Mouse (Mus musculus): ENCODE measurements at regions not wholly inside any gene's neighbourhood (a gene's known extent, or its start where the extent isn't known, plus 50 kb on each side); places are given as distances from the start of the nearest gene placed in this dataset.

DNA sequence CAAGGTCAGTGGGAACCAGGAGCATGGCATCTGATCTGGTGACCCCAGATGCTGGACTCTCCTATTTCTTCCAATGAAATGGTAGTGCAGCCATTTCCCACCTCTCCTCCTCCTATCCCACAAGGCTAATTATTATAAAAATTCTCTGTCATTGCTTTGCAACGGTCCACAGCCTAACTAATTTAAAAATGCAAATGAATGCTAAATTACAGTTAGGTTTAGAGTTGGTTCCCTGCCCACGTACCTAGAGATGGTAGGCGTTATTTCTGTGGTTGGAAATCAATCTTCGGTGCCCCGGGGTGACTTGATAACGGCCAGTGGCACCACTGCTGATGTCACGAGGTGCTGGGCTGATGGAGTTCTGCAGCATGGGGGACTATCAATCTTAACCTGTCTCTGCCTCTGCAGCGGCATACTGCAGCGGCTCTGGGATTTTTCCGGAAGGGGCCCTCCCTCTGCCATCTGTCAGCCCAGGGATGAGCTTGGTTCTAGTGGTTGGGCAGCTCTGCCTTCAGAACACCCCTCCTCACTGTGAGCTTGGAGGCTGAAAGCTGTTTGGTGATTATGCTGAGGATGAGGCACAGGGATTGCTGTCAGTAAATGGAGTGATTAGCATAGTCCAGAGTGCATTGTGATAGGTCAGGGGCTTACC, 66.5 kb downstream of the Nmur2 start:
- DNase-seq (ENCODE audit: low read depth, low spot score): no peak

- DNase-seq (ENCODE audit: low read depth, low spot score): no peak
Measured at GRCm38 (mm10) chr11:55966580-55966979, 74.2 kb downstream of the Nmur2 start.

DNA sequence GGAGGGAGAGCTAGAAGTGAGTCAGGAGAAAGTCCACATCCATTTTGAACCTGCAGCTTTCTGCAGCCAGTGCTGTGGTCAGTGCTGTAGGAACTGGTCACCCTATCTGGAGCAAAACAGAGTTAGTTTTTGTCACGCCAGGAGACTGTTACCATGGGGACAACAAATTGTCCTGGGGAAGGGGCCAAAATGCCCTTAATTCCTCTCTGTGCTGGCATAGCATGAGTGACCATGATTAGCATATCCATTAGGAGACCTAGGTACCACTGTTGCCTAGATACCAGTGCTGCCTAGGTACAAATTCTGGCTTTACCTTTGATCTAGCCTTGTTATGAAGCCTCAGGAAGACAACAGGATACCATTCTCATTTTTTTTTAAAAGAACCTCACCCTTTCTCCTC, 82.4 kb downstream of the Nmur2 start:
- no peak for DNase-seq (ENCODE audit: low read depth, low spot score)

GRCm38 (mm10) chr11:55957355-55957754, 83.5 kb downstream of the Nmur2 start:
- DNase-seq (ENCODE audit: low read depth, low spot score): peak; percentile 83

GRCm38 (mm10) chr11:55953696-55954095, 87.1 kb downstream of the Nmur2 start:
- peak; percentile 54 for DNase-seq (ENCODE audit: low read depth, low spot score)

DNA sequence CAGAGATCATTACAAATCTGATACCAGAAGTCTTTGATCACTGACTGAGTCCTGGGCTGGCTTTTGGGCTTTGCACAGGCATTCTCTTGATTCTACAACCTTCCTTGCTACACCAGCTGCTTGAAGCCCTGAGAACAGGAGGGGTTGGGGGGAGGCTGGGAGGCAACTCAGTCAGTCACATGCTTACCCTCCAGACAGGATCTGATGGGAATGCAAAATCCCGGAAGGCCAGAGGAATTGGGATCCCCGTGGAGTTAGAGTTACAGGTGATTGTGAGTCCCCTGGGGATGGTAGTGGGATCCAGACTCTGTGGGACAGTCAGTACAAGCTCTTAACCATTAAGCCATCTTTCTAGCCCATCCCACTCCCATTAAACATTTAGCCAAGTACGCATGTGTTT, 91.2 kb downstream of the Nmur2 start:
- peak; percentile 60 for DNase-seq (ENCODE audit: low read depth, low spot score)

- DNase-seq (ENCODE audit: low read depth, low spot score): peak; percentile 90
Measured at GRCm38 (mm10) chr11:55946629-55947240, 94.1 kb downstream of the Nmur2 start.

GRCm38 (mm10) chr11:55946028-55946427, 94.8 kb downstream of the Nmur2 start:
- DNase-seq (ENCODE audit: low read depth, low spot score): no peak

- DNase-seq (ENCODE audit: low read depth, low spot score): no peak
Measured at GRCm38 (mm10) chr11:55939983-55940382, 100.8 kb downstream of the Nmur2 start.

DNA sequence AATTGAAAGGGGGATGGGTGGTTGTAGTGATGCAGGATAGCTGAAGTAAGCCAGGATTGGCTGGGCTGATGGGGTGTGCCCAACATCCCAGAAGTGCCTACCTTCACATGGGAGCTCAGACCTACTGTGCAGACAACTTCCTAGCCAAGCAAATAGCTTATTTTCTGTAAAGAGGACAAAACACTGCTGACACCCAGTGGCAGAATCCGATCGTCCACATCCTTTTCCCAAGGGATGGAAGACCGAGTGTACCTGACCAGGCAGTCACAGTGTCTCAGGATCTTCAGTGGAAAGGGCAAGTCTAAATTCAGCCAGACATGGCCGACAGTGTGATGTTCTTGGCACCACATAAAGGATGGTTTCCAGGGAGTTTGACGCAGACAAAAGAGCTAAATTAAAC, 114.4 kb downstream of the Nmur2 start:
- DNase-seq (ENCODE audit: low read depth, low spot score): no peak

GRCm38 (mm10) chr11:55919066-55919465, 121.7 kb downstream of the Nmur2 start:
- DNase-seq (ENCODE audit: low read depth, low spot score): no peak

GRCm38 (mm10) chr11:55918411-55918810, 122.4 kb downstream of the Nmur2 start:
- DNase-seq (ENCODE audit: low read depth, low spot score): no peak

DNA sequence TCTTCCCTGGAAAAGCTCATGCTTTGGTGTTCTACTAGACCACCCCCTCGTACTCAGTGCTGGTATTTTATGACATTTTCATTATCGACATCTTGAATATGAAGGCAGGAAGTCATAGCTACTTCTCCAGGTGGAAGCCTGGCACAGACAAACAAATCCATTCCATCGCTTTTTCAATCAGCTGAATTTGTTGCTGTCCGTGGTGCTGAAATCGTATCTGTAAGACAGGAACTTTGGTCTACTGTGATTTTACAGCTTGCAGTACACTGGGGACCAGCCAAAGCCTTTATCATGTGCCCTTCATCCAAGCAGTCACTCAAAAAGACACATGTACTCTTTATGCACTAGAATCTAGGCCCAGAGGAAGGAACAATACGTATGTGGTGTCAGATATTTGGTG, 143.3 kb downstream of the Nmur2 start:
- peak; percentile 67 for DNase-seq (ENCODE audit: low read depth, low spot score)

DNA sequence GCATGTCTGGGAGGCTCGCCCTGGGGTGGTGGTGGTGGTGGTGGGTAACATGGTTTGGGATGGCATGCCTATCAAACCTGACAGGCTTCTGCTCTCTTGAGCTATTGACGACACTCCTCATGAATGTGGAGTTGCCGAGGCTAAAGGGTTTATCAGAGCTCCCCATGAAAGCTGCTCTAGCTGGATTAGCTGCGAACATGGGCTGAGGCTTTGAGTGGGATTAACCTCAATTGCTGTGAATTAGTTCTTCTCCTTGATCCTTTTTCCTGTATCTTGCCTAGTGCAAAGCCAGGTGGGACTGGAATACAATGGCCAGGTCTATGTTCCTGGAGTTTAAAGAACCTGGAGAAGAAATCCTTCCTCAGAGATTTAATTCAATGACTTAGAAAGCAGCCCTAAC, 150.6 kb downstream of the Nmur2 start:
- DNase-seq (ENCODE audit: low read depth, low spot score): no peak

GRCm38 (mm10) chr11:55878631-55879030, 162.2 kb downstream of the Nmur2 start:
- no peak for DNase-seq (ENCODE audit: low read depth, low spot score)

GRCm38 (mm10) chr11:55867141-55867540, 173.7 kb downstream of the Nmur2 start:
- DNase-seq (ENCODE audit: low read depth, low spot score): no peak

GRCm38 (mm10) chr11:55859230-55859629, 181.6 kb downstream of the Nmur2 start:
- no peak for DNase-seq (ENCODE audit: low read depth, low spot score)

DNA sequence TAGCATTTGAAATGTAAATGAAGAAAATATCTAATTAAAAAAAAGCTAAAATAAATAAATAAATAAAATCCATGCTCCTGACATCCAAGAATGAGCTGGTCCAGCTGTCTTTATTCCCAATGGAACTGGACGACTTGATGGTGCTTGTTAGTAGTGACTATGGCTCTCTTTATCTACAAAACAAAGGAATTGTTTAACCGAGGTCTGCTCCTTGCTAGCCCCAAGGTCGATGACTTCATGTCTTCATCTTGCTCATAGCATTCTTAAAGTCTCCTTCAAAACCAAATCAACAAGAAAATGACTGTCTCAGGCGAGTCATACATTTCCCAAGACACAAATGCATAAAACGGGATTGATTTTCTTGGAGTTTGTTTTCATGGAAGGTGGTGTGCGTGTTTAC, 212.5 kb upstream of the Glra1 start:
- DNase-seq (ENCODE audit: low read depth, low spot score): peak; percentile 70

DNA sequence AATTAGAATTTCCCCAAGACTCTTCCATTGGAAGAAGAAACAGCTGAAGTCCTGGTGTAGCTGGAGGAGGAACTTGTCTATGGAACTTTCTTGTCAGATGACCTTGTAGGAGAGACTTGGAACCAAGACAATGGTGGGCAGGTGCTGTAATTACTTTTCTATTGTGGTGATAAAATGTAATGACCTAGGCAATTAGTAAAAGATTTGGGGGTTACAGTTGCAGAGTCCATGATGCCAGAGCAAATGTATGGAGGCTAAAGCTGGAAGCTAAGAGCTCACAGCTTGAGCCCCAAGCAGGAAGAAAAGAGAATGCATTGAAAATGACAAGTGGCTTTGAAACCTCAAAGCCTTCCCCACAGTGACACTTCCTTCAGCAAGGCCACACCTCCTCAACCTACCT, 208.6 kb upstream of the Glra1 start:
- peak; percentile 77 for DNase-seq (ENCODE audit: low read depth, low spot score)

GRCm38 (mm10) chr11:55810685-55811084, 202.7 kb upstream of the Glra1 start:
- peak; percentile 58 for DNase-seq (ENCODE audit: low read depth, low spot score)

DNA sequence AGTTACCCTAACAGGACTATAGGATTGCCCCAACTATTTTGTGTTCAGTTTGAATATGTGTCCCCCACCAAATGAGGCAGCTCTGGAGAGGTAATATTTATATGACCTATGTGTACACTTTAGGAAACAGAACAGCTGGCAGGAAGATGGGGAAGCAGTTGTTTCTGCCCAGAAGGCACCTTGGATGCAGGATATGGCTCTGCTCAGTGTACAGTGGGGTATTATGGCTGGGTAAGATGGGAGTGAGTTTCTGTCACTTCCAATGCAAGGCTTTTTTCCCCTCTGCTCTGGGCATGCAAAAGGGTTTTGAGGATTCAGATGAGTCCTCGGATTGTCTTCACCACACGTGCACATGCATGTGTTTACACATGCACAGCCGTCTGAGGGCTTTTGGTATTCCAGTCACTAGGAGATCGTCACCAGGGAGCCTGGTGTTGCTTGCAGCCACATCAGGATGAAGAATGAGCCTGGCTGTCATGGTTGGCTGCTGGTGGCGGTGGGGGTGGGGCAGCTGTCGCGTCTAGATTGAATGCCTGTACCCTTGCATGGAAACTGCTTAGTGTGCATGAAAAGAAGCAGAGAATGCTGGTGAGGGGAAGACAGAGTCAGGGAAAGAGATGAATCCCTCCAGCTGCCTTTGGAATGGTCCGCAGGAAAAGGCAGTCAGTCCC, 183.3 kb upstream of the Glra1 start:
- DNase-seq (ENCODE audit: low read depth, low spot score): no peak

GRCm38 (mm10) chr11:55789638-55790037, 181.6 kb upstream of the Glra1 start:
- peak; percentile 33 for DNase-seq (ENCODE audit: low read depth, low spot score)

DNA sequence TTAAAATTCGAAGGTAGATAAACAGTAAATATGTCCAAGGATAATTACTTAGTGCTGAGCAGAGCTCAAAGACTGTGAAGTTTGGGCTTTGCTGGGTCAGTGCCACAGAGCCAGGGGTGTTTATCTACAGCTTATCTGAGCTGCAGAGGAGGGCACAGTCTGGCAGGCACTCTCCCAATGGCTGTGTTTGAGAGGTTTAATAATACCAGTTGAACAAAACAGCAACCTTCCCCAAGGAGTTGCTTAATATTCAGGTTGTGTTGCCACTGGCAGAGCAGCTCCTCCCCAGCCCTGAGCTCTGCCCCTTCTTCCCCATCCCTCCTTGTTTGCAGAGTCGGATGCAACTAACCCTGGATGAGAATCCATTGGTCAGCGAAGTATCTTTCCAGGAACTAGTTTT, 173.0 kb upstream of the Glra1 start:
- DNase-seq (ENCODE audit: low read depth, low spot score): no peak
